Mouse (Mus musculus) thymus, postnatal 0 days (tissue): ENCODE results near the gene Samhd1. TPM values are rescaled to one million over a fixed set of nuclear protein-coding genes. Genes with fewer than 3 reads are reported as not detected.

Source experiments
- DNase-seq: peaks from one replicate; pipeline ENCODE4 v3.0.0-alpha.2; 2015; ENCODE audit warnings: low spot score
- polyA plus RNA-seq: library from polyadenylated mRNA; unstranded; fragments of >200 nt; fragmentation: Nextera tagmentation; extraction: Ambion mirVana; gene quantifications from 2 replicates; pipeline ENCODE4 v1.2.1, GENCODE M21; 2015

Gene Samhd1
- polyA plus RNA-seq, 1 experiment from 2014 or later: 25.5 TPM

DNA sequence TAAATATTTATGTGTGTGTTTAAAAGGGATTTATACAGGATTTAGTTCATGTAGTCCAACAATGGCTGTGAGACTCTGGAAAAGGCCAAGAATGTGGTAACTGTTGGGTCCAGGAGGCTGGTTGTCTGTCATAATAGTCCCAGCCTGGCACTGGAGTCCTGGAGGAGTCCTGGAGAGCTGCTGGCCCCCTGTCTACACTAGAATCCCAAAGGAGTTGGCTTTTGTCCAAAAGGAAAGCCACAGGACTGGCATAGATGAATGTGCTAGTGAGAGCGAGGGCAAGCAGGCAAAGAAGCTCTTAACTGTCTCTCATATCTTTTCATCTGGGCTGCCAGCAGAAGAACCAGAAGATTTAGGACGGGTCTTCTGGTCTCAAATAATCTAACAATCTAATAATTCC lies 1.6 kb upstream of the Samhd1 start:
- no peak for DNase-seq

DNA sequence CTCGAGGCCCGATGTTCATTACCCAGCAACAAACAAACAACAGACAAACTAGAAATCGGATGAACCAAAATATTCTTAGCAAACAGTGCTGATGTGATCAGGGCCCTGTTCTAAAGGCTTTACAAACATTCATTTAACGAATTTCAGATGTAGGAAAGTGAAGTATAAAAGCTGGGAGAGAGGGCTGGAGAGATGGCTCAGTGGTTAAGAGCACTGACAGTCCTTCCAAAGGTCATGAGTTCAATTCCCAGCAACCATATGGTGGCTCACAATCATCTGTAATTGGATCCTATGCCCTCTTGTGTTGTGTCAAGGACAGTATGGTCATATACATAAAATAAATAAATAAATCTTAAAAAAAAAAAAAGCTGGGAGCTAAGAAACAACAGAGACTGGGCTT lies 1.1 kb upstream of the Samhd1 start:
- DNase-seq: no peak

DNA sequence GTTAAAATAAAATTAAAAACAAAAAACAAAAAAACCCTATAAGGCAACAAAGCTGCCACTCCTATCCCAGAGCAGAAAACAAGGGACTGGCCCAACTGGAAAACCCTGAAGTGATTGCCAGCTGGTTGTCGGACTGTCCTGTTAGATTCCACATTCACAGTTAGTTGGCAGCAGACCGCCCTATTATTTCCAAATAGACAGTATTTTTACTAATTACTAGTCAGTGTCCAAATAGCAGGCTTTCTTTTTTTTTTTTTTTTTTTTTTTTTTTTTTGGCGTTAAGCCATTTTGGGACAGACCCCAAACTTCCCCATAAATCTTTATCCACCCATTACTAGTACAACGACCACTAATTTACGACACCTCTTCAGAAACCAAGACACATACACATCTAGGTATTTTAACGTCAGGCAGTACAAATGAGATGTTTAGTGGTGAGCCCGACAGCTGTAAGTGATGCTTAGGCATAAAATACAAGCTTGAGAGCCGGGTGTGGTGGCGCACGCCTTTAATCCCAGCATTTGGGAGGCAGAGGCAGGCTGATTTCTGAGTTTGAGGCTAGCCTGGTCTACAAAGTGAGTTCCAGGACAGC lies 560 bp upstream of the Samhd1 start:
- no peak for DNase-seq

DNA sequence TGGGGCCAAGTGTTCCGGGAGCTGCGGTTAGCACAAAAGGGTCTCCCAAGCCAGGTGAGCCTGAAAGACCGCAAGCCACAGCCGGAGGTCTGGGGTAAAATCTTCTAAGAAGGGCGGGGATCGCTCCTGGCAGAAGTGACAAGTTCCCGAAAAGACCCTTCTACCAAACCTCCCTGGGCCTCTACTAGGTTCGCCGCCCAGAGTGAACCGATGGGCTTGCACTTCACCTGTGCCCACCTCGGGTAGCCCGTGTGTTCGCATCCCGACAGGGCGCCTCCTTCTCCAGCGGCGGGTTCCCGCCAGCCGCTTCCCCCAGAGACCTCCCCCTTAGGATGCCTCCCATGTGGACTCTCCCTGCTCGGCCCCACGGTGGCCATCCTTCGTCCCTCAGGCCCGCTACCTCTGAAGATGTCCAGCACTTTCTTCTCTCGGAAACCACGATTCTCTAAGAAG lies 560 bp downstream of the Samhd1 start:
- DNase-seq: peak; percentile 28

DNA sequence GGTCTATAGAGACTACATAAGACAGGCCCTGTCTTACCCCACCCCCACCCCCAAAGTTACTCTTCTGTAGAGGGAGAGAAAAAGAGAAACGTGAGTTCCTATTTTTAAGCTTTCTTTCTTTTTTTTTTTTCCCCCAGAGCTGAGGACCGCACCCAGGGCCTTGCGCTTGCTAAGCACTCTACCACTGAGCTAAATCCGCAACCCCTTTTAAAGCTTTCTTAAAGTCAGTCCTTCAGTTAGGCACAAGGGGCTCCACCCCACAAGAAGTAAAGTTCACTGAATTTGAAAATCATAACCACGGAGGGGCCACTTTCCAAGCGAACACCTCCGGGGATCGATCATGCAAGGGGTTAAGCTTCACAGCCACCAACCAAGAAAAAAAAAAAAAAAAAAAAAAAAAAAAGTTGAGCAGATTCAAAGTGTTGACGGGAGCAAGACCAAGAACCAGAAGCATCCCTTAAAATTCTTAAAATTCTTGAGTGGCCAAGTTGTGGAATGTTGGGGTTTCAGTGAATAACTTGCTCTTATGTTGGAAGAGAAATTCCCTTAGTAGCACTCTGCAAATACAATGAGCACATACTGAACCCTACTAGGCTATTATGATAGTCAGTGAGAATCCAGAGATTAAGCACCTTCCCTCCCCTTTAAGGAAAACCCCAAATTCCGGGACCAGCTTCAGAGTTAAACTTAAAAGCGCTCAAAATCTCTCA lies 1.1 kb downstream of the Samhd1 start:
- no peak for DNase-seq

DNA sequence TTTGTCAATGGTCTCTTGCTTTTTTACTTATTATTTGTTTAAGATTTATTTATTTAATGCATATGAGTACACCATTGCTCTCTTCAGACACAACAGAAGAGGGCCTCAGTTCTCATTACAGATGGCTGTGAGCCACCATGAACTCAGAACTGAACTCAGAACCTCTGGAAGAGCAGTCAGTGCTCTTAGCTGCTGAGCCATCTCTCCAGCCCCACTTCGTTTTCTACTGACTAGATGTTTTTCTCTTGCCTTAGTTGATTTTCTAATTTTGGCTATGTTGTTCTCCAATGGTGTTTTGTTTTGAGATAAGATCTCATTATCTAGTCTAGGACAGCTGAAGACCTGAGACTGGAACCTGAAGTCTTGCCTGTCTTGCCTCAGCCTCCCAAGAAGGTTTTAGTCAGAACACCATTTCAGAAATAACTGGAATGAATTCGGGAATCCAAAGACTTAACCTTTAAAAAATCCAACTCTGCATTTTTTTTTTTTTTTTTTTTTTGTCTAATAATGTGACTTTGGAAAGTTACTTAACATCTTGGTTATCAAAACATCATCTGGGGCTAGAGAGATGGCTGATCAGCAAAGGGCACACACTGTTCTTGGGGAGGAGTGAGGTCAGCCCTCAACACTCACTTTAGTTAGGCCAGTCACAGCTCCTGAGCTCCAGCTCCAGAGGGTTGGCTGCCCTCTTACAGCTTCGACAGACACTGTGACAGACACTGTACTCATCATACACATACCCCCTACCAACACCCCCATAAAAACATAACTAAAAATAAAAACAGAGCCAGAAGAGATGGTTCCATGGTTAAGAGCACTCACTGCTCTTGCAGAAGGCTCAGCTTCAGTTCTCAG lies 2.2 kb downstream of the Samhd1 start:
- DNase-seq: no peak

DNA sequence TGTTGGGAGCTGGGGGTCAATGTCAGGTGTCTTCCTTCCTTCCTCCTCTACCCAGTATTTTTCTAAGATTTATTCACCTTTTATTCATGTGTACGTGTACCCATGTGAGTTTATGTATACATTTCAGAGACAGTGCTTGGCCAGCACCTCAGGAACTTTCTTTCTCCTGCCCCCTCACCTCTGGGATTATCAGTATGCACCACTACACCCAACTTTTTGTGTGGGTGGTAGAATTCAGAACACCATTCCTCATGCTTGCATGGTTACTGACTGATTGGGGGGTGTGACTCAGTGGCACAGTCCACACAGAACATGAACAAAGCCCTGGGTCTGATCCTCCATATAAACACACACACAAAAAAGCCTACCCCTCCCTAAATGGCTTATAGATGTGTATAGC lies 3.0 kb downstream of the Samhd1 start:
- no peak for DNase-seq

DNA sequence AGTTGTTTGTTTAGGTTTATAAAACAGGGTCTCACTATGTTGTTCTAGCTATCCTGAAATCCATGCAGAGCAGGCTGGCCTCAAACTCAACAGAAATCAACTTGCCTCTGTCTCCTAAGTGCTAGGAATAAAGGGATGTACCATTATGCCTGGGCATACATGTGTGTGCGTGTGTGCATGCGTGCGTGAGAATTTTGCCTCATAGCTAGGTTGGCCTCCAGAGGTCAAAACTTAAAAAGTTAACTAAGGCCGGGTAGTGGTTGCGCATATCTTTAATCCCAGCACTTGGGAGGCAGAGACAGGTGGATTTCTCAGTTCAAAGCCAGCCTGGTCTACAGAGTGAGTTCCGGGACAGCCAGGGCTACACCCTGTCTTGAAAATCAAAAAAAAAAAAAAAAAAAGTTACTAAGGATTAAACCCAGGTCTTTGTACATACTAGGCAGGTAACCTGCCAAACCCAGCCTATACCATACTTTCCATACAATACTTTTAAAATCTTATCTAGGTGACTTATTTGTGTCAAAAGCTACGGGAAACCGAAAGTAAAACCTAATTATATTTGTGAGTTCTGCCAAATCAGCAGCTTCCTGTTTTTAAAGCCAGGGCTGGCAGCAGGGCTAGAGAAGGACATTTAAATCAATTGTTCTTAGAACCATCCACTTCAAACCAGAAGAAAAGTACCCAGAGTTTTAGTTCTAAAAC lies 4.1 kb downstream of the Samhd1 start:
- peak; percentile 29 for DNase-seq

DNA sequence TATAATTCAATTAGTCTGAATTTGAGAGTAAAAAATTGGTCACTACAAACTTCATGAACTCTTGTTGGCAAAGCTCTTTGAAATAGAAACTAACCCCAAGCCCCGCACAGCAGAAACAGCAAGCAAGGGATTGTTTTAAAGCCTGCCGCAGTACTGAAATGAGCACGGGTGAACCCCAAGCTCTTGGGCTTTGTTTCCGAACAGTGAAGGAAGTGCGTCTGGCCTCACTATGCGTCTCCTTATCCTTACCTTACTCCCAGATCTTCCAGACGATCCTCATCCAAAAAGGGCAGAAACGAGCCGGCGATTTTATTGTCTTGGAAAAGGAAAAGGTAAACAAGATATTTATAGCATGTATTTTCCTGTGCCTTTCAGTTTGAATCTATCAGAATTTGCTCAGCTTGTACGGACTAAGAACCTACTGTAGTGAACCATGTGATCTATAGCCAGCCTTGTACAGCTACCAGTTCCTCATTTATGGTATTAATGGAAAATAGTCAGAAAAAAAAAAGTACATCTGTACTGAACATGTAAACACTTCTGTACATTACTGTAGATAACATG lies 5.4 kb downstream of the Samhd1 start:
- DNase-seq: no peak

DNA sequence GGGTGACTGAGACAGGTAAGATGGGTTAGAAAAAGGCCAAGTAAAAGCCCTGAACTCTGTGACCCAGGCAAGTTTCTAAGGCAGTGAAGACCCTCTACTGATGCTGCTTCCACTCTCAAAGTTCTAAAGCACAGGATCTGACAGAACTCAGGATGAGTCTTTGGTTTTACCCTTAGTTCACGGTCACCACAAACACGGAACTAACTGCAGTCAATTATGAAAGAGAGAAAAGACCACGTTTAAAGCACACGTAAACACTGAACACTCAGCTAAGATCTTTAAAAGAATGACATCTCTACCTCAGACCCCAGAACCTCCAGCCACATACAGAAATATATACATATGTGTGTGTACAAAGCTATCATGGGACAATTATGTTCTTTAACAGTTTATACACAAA lies 6.0 kb downstream of the Samhd1 start:
- no peak for DNase-seq

DNA sequence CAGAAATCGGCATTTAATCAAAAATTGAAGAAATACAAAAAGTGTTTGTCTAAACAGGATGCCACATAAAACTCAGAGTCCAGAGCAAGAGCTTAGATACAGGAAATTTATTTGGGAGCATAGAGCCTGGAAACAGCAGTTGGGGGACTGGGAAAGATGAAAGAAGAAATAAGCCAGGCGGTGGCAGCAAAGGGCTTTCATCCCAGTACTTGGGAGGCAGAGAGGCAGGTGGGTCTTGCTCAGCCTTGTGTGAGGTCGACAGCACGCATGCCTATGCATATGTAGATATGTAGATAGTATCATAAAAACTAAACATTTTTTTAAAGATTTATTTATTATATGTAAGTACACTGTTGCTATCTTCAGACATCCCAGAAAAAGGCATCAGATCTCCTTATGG lies 7.0 kb downstream of the Samhd1 start:
- DNase-seq: no peak

DNA sequence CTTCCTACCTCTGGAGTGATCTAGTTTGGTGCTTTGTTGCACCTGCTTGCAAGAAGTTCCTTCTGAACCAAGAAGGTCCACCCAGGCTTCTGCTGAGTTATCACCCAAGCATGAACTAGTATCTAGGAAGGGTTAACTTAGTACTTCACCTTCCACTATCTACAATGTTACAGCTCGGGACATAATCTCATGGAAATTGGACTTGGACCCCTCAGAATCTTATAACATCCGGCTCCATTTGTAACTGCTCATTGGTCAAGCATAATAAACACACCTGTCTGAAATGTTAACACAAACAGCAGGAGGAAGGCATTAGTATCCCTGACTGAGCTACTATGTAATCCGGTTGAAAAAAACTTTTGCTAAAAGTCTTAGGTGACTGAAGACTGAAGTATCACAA lies 7.7 kb downstream of the Samhd1 start:
- no peak for DNase-seq

DNA sequence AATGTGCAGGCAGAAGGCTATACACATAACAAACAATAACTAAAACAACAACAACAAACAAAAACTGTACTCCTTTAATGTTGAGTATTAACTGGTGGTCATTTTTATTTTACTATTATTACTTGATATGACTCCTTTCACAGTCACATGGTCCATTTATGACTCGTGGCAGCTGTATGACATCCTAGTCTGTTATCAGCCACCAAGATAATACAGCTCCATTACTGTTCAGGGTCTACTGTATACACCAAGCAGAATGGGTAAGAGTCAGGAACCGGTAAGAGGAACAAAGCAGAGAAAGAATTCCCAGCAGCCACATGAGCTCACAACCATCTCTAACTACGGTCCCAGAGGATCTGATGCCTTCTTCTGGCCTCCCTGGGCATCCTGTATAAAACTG lies 9.8 kb downstream of the Samhd1 start:
- no peak for DNase-seq

DNA sequence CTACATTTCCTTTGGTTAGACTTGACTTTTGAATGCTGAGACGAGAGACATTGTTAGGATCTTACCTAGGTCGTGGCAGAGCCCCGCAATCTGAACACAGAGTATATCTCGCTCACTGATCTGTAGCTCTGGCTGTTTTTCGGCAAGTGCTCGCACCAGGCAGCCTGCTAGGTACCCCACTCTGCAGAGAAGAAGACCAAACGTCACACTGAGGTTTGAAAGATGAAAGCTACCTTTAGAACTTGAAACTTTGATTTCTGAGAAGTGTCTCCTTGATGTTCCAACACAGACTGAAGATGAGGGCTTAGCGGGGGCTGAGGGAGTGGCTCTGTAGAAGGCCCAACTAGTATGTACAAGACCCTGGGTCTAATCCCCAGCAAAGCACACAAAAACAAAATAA lies 13.3 kb downstream of the Samhd1 start:
- peak; percentile 65 for DNase-seq

DNA sequence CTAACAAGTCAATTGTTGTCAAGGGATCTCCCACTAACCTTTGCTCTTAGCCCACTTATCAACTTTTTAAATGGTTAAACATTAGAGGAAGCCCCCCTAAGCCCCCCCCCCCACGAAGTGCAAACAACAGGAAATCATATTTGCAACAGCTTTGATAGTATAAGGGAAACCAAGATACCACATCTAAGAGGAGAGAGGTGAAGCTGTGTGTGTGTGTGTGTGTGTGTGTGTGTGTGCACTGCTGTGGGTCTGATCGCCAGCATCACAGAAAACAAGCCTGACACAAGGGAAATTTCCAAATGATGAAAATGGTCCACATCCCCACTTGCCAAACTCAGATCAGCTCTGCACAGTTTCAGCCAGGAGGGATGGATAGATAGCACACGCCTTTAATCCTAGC lies 16.0 kb downstream of the Samhd1 start:
- DNase-seq: peak; percentile 63

DNA sequence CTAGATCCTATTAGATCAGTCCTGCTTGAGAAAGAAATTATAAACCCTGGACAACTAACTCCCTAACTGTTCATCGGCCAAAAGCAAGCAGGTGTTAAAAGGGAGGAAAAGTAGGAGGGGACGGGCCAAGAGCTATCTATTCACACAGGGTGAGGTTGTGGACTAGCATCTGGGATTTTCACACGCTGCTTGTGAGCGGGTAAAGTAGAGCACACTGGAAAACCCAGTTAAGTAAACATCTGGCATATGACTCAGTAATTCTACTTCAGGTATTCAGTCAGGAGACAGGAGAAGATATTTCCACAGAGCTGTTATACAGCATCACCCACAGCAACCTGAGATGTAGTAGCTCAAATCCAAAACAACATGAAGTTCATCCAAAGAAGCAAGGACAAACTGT lies 16.5 kb downstream of the Samhd1 start:
- no peak for DNase-seq

DNA sequence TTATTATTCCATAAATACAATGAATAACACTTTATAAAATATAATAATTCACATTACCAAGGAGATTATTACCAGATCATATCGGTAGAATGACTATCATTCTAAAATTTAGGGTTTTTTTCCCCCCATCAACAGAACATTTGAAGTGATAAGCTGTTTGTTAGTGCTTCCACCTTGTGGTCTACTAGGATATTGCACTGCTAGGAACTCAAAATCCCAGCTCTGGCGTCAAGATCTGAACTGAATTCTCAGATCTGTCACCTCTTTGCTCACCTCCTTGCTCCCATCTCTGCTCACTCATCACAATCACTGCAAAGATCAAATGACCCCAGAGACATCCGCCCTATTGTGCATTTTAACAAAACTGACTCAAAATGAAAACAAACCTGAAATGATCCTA lies 18.1 kb downstream of the Samhd1 start:
- peak; percentile 60 for DNase-seq

DNA sequence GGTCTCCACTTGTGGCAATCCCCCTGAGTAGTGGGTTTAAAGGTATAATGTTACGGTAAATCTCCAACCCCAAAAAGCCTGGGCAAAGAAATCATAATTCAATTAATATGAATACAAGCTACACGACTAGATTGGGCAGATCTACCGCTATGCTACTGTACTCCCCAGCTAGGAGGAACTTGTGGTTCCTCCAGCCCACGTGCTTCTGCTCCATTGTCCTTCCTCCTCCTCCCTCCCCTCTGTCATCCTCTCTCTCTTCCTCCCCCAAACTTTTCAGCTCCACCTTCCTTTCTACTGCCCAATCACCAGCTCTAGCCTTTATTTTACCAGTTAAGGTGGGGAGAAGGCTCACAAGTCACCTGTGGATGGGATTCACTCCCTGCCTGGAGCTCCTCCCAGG lies 26.8 kb downstream of the Samhd1 start:
- DNase-seq: no peak

DNA sequence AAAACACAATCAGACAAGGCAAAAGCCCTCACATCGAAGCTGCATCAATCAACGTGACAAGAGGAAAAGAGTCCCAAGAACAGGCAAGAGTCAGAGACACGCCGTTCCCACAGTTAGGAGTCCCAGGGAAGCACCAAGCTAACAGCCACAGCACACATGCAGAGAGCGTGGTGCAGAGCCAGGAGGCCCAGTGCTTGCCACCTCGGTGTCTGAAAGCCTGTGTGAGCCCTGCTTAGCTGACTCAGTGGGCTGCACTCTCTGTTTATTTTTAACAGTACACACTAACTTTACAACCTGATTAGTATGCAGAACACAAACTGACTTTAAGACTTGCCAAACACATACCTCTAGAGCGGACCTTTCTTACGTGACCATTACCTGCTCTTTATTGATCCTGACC lies 30.6 kb downstream of the Samhd1 start:
- no peak for DNase-seq

DNA sequence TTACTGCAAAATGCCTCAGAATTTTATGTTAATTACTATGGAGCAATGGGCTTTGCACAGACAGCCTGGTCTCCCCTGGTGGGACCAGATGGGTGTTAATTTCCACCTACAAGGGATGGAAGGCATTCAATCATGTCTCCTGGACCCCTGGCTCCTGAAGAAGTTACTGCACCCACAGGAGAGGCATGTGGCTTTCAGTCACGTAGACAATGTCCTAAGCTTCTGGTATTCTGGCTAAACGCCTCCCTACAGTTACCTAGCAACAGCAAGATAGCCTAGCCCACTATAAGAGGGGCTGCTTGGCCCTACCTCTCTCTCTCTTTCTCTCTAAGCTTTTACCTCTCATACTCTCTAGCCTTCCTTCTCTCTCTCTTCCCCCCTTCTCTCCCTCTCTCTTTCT lies 32.8 kb downstream of the Samhd1 start:
- DNase-seq: no peak

DNA sequence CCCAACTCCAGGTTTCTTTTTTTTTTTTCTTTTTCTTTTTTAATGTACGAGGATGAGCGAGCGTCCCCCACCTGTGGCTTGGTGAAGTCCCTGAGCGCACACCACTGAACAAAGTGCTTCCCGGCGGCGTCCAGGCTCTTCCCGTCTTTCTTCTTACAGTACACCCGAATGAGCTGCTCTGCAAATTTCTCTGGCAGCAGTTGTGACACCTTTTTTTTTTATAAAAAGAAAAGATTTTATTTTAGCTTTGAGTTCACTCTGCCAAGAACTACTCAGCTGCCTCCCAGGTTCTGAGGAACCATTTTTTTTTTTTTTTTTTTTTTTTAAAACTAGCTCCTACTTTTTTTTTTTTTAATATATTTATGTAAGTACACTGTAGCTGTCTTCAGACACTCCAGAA lies 33.4 kb downstream of the Samhd1 start:
- no peak for DNase-seq

DNA sequence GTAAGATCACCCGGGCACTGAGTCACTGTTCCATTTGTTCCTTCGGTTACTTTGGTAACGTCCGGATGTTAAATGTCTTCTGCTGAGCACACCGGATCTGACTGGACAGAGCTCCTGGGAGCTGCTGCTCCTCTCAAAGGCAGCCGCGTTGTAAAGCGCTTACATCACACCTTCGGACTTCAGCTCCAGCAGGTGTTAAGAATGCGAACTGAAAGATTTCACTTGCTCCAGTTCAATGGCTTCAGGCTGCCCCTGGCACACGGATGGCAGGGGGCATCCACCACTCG lies 34.8 kb downstream of the Samhd1 start:
- no peak for DNase-seq
